Mouse (Mus musculus) gastrocnemius, postnatal 4 days (tissue): ENCODE data around the gene Ormdl1. TPM values are rescaled to one million over a fixed set of nuclear protein-coding genes. Genes with fewer than 3 reads are reported as not detected.
"Not testable (repeated sequence)": the region's sequence is repeated elsewhere in the genome, so short reads cannot be mapped to it uniquely, and the experiment has no call there.

Source experiments
- DNase-seq, 2 experiments: peaks; one replicate each; pipeline ENCODE4 v3.0.0; 2021 to 2022; ENCODE audit warnings: low spot score in 2 of 2, mixed read lengths in 2 of 2
- long read RNA-seq, 2 experiments: library from polyadenylated mRNA; stranded (forward); transcript quantifications; one replicate each; pipeline ENCODE4 v2.0.0; 2021
- total RNA-seq, 2 experiments: library from RNA; stranded (reverse); gene quantifications; 2 replicates each; pipeline ENCODE4 v1.2.3; 2021

Gene Ormdl1
- total RNA-seq: 1 to 10 TPM; 6.1 to 6.7 TPM
- long read RNA-seq, experiment 1, transcript Ormdl1-201 (4 exons, 1,910 nt): major isoform, 16 of 16 reads
- long read RNA-seq, experiment 1, partial matches to known transcripts: 0 of 16 reads
- long read RNA-seq, experiment 1, other reads (novel, unspliced or antisense): 0 of 16 reads
- long read RNA-seq, experiment 2, transcript Ormdl1-201 (4 exons, 1,910 nt): major isoform, 9 of 10 reads
- long read RNA-seq, experiment 2, partial matches to known transcripts: 1 of 10 reads
- long read RNA-seq, experiment 2, other reads (novel, unspliced or antisense): 0 of 10 reads

DNA sequence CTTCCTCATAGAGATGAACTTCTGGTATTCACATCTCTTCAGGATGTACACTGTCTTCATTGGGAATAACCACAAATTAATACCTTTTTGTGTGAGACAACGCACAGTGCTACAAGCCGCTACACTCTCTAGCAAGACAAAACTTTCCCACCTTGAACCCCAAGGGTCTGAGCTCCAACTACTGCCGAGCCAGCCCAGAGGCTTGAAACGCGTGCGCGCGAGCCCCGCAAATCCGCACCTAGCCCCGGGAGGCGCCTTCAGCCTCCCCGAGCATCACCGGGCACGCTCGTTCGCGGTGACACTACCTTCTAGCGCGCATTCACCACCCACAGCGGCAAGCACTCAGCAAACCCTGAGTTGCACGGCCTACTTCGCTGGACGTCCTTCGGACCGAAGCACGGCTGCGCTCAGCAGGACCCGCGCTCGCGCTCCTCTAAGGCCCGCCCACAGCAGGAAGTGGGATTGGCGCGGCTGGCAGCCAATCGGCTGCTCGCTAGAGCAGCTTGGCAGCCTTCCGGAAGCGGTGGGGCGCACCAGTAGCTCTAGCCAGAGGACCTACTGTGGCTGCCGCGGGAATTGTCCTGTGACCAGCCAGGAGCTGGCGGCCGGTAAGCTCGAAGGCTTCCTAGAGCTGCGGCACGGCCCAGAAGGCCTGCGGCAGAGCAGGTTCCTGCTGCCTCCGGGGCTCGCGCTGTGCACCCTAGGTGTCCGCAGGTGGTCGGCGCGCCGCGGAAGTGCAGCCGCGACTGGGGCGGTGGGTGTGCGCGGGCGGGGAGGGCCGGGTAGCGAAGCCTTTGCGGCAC, at the start of gene Ormdl1, which contains the start of the genes Pms1 and Gm28778:
Gene Ormdl1 (plus strand): TSS at position 515 of the 803 bp plus-strand sequence.
Gene Pms1 (minus strand): TSS at position 438 of the 803 bp plus-strand sequence.
Gene Gm28778 (plus strand): TSS at position 531 of the 803 bp plus-strand sequence.
- peak; percentile 86 to 94 for DNase-seq

GRCm38 (mm10) chr1:53264958-53265612, 31.8 kb upstream of the Ormdl1 start:
- not testable (repeated sequence) for DNase-seq

- no peak for DNase-seq
Measured at GRCm38 (mm10) chr1:53269901-53270300, 27.0 kb upstream of the Ormdl1 start.

DNA sequence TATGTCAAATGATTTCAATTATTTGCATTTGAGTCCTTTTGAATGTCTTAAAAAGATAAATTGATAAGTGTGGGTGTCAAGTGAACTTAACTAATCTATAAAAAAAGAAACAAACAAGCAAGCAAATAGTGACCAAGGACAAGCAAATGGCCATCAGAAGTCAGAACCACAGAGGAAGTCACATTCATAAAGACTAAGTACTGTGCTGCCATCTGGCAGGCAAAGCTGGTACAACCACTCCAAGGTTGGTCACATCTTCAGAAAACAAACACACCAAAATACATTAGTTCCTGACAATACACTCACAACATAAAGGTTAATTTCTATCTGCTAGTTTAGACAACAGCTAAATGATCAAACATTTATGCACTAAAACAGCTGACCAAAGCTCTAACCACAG, 24.2 kb upstream of the Ormdl1 start:
- peak in 1 of 2 experiments; percentile 31 for DNase-seq

DNA sequence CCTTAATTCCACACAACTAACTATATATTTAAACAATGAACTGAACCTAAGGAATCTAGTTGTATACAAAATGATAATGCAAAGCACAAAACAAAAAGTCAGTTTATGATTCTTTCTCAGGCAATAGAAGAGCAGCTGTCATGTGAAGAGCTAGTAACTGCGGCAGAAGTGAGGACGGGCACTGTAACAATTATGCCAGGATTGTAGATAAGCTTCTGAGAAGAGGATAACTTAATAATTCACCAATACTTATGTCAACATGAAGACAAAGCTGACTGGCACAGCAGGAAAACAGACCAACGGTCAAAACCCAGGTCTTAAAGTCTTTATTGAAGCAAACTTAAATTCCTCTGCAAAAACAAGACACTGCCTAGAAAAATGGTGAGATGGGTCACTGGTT, 5.7 kb upstream of the Ormdl1 start:
- no peak for DNase-seq

DNA sequence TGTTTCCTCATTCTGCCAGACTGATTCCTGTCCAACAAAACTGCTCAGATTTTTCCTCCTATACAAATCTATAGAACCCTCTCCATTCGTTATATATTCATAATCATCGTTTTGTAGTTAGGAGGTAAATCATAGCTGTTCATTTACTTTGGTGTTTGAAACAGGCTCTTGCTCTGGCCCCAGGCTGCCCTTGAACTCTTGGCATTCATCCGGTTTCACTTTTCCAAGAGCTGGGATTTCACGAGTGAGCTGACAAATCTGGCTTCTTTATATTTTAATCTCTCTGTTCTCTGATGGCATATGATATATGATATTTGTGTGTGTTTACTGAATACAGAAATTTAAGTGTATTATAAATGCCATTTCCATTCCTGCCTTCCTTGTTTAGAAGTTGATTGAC, 3.6 kb downstream of the Ormdl1 start:
- DNase-seq: no peak

- DNase-seq: peak; percentile 68 to 87
Measured at GRCm38 (mm10) chr1:53312989-53313967, 16.4 kb downstream of the Ormdl1 start, which contains the start of gene Osgepl1. Gene Osgepl1 (plus strand): TSS chr1:53313624.

GRCm38 (mm10) chr1:53321662-53322344, 24.9 kb downstream of the Ormdl1 start:
- no peak for DNase-seq

GRCm38 (mm10) chr1:53323254-53323653, 26.4 kb downstream of the Ormdl1 start:
- no peak for DNase-seq

GRCm38 (mm10) chr1:53324277-53324676, 27.4 kb downstream of the Ormdl1 start:
- no peak for DNase-seq

- no peak for DNase-seq
Measured at GRCm38 (mm10) chr1:53324827-53325494, 28.1 kb downstream of the Ormdl1 start.

- not testable (repeated sequence) for DNase-seq
Measured at GRCm38 (mm10) chr1:53333527-53333926, 36.6 kb downstream of the Ormdl1 start.

GRCm38 (mm10) chr1:53335465-53335864, 38.6 kb downstream of the Ormdl1 start:
- no peak for DNase-seq

- not testable (repeated sequence) for DNase-seq
Measured at GRCm38 (mm10) chr1:53337403-53337802, 40.5 kb downstream of the Ormdl1 start.

DNA sequence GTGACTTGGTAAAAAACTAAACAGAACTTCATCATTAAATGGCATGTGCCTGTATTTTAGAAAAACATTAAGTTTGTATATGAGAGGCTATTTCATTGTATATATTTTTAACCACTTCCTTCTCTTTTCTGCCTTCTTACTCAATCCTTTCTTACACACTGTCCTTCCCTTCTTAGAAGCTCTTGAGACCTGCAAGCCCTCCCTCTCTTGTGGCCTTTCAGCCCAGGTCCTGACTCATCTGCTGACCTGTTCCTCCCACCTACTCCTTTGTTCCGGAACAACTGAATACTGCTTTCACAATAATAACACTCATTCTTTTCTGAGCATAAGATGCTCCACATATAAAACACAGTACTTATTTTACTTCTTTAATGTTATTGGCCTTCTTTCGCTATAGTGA, 44.2 kb downstream of the Ormdl1 start:
- DNase-seq: no peak

DNA sequence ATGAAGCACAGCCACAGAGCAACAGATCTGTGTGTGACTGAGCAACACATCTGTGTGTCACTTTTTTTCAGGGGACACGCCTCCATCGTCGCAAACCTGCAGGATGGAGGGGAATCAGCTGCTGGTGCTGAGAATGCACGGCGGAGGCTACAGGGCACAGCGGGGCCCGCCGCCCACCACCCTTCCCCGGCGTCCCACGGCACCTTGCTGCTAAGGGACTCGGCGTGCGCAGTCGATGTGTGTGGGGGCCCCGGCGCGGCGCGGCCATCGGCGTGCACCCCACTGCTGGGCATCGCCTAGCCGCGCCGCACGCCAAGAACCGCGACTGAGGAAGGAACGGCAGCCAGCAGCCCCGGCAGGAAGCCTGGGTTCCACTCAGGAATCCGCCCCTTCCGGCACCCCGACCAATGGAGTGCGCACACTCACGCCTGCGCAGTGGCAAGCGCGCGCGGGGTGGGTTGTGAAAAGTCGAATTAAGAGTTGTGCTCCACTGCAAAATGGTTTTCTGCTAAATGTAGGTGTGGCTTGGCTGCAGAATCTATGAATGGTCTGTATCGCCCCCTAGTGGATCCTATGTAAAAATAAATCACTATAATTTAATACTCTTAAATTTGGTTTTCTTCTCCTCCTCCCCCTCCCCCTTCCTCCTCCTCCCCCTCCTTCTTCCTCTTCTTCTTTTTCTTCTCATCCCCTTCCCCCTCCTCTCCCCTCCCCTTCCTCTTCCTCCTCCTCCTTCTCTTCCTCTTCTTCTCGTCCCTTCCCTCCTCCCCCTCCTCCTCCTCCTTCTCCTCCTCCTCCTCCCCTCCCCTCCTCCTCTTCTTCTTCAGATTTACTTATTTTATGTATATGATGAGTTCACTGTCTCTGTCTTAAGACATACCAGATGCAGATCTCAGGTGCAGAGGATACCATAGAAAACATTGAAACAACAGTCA, 55.7 kb downstream of the Ormdl1 start, which contains the start of the genes Asdurf, Gm28551 and Asnsd1:
Gene Asdurf (minus strand): TSS at position 293 of the 935 bp plus-strand sequence.
Gene Gm28551 (minus strand): TSS at position 341 of the 935 bp plus-strand sequence.
Gene Asnsd1 (minus strand): TSS at position 426 of the 935 bp plus-strand sequence.
- peak; percentile 96 for DNase-seq

GRCm38 (mm10) chr1:53358988-53359387, 62.1 kb downstream of the Ormdl1 start:
- no peak for DNase-seq
